Mouse (Mus musculus) embryonic facial prominence, embryonic 15.5 days (tissue): Measurements from ENCODE around the gene Pitpnm1. TPM values are rescaled to one million over a fixed set of nuclear protein-coding genes. Genes with fewer than 3 reads are reported as not detected.

ENCODE experiments used
- ATAC-seq: fragments of 200-750 bp; cut with Nextera tagmentation; 2 replicates; pipeline ENCODE4 v1.8.0; 2017; ENCODE audit warnings: low read depth, moderate TSS enrichment; ENCODE audit not compliant: insufficient number of reproducible peaks, low FRiP score, low TSS enrichment
- H3K27ac ChIP-seq: fragments of 300-500 bp; sonication (generic); replicated peaks from 2 replicates; pipeline ENCODE4 v1.5.1; 2015; ENCODE audit warnings: mild to moderate bottlenecking, inconsistent platforms
- H3K27me3 ChIP-seq: fragments of 300-500 bp; sonication (generic); 2 replicates; pipeline ENCODE4 v1.6.1; 2015; ENCODE audit warnings: inconsistent platforms
- H3K36me3 ChIP-seq: fragments of 300-500 bp; sonication (generic); 2 replicates; pipeline ENCODE4 v1.6.1; 2015; ENCODE audit warnings: mild to moderate bottlenecking, inconsistent platforms
- H3K4me1 ChIP-seq: fragments of 300-500 bp; sonication (generic); 2 replicates; pipeline ENCODE4 v1.6.1; 2015; ENCODE audit warnings: inconsistent platforms
- H3K4me2 ChIP-seq: fragments of 300-500 bp; sonication (generic); replicated peaks from 2 replicates; pipeline ENCODE4 v1.6.1; 2015; ENCODE audit warnings: mild to moderate bottlenecking, inconsistent platforms
- H3K4me3 ChIP-seq: fragments of 300-500 bp; sonication (generic); replicated peaks from 2 replicates; pipeline ENCODE4 v1.5.1; 2015; ENCODE audit warnings: mild to moderate bottlenecking, inconsistent platforms
- H3K9ac ChIP-seq: fragments of 300-500 bp; sonication (generic); 2 replicates; pipeline ENCODE4 v1.6.1; 2015; ENCODE audit warnings: inconsistent platforms
- H3K9me3 ChIP-seq: fragments of 300-500 bp; sonication (generic); replicated peaks from 2 replicates; pipeline ENCODE4 v1.6.1; 2016; ENCODE audit warnings: inconsistent platforms
- WGBS: fragments of 180-500 bp; shearing (Covaris S2); methylation state at CpG from one replicate; pipeline ENCODE4 v1.1.7; 2015; 5-methylcytosine and 5-hydroxymethylcytosine counted together
- polyA plus RNA-seq: library from polyadenylated mRNA; unstranded; fragments of >200 nt; fragmentation: Nextera tagmentation; extraction: Ambion mirVana; gene quantifications from 2 replicates; pipeline ENCODE4 v1.2.1, GENCODE M21; 2015

The Pitpnm1 gene
- polyA plus RNA-seq, 1 experiment from 2014 or later: 9.7 TPM

DNA sequence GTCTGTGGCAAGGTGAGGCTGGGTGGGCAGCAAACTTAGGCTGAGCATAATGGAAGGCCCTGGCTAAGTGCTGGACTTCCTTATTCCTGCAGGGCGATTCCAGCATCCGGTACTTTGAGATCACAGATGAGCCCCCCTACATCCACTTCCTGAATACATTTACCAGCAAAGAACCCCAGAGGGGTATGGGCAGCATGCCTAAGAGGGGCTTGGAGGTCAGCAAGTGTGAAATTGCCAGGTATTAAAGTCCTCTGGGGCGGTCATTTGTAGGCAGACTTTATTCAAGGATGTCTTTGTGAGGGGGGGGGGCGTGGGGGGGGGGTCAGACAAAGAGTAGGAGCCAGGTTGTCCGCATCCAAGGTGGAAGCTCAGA lies 51.7 kb downstream of the Pitpnm1 start:
- H3K4me3 ChIP-seq: no peak overlapping the region

DNA sequence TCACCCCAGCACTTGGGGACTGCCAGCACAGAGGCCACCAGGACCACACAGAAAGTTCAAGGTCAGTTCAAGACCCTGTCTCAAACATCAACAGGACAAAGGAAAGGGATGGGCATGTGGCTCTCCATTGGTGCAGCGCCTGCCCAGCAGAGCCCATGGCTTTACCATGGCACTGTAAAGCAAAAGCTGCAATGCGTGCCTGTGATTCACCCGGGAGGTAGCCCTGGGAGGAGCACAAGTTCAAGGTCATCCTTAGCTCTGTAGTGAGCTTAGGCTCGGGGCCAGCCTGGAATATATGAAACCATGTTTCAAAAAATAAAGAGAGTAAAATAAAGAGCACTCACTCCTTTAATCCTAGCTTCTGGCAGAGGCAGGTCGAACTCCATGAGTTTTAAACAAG lies 52.1 kb downstream of the Pitpnm1 start:
- WGBS: 87% methylated on average over 5 of the region's 5 CpGs
- no peak for ATAC-seq
- no peak overlapping the region for H3K4me3 ChIP-seq
- no peaks in the 10 kb centered on the region for H3K9me3 ChIP-seq
- no peaks in the 10 kb centered on the region for H3K27me3 ChIP-seq
- H3K27ac ChIP-seq: no peak overlapping the region
- no peak overlapping the region for H3K4me2 ChIP-seq
- peaks cover 22% of the 10 kb centered on the region for H3K4me1 ChIP-seq
- H3K9ac ChIP-seq: no peak overlapping the region
- H3K36me3 ChIP-seq: peaks cover 50% of the 10 kb centered on the region

More for the DNA sequence above, 51.7 kb downstream of the Pitpnm1 start:
- Histone ChIP-seq H3K27ac (no peak overlapping the region), H3K4me1 (peaks cover 22% of the 10 kb centered on the region), H3K9ac (no peak overlapping the region), H3K36me3 (peaks cover 46% of the 10 kb centered on the region), H3K9me3 (no peaks in the 10 kb centered on the region), H3K27me3 (no peaks in the 10 kb centered on the region), H3K4me2 (no peak overlapping the region)
- 72% methylated on average over 5 of the region's 5 CpGs for WGBS
- ATAC-seq: no peak

DNA sequence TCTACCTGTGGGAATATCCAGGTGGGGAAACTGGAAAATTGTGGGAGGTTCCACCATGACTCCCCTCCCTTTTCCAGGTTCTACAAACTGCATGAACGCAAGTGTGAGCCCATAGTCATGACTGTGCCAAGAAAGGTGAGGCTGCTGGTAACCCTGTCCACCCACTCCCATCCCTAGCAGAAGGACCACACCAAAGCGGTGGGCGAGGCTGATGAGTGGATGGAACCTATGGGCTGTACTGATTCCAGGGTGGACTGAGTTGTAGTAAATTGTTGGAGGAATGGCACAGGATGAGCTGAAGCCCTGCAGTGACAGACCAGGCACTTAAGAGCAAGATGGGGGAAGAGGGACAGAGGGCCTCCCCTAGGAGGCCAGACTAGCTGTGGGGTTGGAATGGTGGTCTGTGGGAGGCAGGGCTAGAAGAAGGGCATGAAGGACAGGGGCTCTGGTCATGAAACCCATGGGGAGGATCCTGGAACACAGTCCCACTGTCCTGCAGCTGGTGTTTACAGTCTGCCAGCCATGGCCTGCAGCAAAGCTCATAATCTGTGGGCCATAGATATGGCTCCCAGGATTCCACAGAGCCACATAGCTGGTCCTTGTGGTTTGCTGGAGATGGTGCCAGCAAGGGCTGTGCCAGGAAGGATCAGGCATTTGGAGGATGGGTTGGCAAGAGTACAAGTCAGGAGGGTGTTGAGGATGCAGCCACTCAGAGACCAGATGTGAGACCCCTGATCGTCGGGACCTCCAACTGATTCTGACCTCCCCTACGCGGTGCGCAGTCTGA lies 52.8 kb downstream of the Pitpnm1 start:
- ATAC-seq: no peak
- peaks cover 22% of the 10 kb centered on the region for H3K4me1 ChIP-seq
- WGBS: 86% methylated on average over 8 of the region's 8 CpGs
- H3K4me2 ChIP-seq: no peak overlapping the region
- no peak overlapping the region for H3K27ac ChIP-seq
- no peak overlapping the region for H3K9ac ChIP-seq
- H3K27me3 ChIP-seq: no peaks in the 10 kb centered on the region
- H3K36me3 ChIP-seq: peaks cover 58% of the 10 kb centered on the region
- H3K4me3 ChIP-seq: no peak overlapping the region
- no peaks in the 10 kb centered on the region for H3K9me3 ChIP-seq

DNA sequence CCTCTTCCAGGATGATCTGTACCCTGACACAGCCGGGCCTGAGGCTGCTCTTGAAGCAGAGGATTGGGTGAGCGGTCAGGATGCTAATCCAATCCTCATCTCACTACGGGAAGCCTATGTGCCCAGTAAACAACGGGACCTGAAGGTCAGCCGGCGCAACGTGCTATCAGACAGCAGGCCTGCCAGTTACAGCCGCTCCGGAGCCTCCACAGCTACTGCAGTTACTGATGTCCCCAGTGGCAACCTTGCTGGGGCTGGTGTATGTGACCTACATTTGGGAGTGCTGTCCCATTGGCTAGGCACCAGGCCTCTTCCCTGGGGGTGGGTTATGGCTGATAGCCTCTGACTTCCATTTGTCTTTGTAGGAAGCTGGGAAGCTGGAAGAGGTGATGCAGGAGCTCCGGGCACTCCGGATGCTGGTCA lies 53.4 kb downstream of the Pitpnm1 start, which contains the start of gene Ptprcap:
Gene Ptprcap, plus strand, starts transcription at position 373 of the 423 bp plus-strand sequence.
- no peak within 1 kb of the TSS for H3K27ac ChIP-seq
- H3K36me3 ChIP-seq: peaks cover 64% of the 10 kb centered on the region

DNA sequence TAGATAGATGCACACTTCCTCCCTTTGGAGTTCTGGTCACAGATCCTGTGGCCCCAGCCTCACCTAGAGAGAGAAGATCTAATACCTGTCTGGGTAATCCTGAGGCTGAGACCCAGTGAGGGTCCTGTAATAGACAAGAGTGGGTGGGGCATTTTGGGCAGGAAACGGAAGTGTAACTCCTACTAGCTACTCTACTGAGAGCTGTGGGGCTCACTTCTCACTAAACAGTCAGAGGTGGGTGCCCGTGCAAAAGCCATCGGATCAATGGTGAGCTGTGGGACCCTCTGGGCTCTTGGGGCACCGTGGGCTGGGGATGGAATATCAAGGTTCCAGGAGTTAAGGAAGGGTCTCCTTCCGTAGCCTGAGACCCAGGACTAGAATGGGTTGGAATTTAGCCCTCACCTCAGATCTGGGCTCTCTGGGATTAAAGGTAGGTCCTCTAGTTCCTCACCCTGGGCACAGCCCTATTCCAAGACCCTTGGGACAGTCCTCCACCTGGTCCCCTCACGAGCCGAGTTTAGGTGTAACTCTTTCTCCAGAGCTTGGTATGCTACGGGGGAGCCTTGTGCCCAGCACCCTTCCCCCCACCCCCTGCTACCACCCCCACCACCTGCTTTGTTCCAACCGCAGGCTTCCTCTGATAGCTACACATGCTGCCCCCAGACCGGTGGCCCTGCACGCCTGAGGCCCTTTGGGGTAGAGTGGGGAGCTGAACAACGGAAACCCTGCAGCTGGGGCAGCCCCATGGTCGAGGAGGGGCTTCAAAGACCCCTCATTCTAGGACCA lies 54.8 kb downstream of the Pitpnm1 start:
- no peak for ATAC-seq
- no peak overlapping the region for H3K4me3 ChIP-seq
- 70% methylated on average over 13 of the region's 13 CpGs for WGBS
- H3K4me1 ChIP-seq: peaks cover 7% of the 10 kb centered on the region
- no peaks in the 10 kb centered on the region for H3K9me3 ChIP-seq
- H3K9ac ChIP-seq: no peak overlapping the region
- no peak overlapping the region for H3K27ac ChIP-seq
- H3K36me3 ChIP-seq: peaks cover 78% of the 10 kb centered on the region
- no peak overlapping the region for H3K4me2 ChIP-seq
- H3K27me3 ChIP-seq: no peaks in the 10 kb centered on the region

More for the DNA sequence above, 53.4 kb downstream of the Pitpnm1 start, which contains the start of gene Ptprcap:
- Histone ChIP-seq H3K9ac (no peak within 1 kb of the TSS), H3K9me3 (no peaks in the 10 kb centered on the region), H3K4me1 (peaks cover 16% of the 10 kb centered on the region), H3K27me3 (no peaks in the 10 kb centered on the region), H3K4me3 (no peak within 1 kb of the TSS), H3K4me2 (no peak within 1 kb of the TSS)
- no peak for ATAC-seq
- 74% methylated on average over 11 of the region's 11 CpGs for WGBS

DNA sequence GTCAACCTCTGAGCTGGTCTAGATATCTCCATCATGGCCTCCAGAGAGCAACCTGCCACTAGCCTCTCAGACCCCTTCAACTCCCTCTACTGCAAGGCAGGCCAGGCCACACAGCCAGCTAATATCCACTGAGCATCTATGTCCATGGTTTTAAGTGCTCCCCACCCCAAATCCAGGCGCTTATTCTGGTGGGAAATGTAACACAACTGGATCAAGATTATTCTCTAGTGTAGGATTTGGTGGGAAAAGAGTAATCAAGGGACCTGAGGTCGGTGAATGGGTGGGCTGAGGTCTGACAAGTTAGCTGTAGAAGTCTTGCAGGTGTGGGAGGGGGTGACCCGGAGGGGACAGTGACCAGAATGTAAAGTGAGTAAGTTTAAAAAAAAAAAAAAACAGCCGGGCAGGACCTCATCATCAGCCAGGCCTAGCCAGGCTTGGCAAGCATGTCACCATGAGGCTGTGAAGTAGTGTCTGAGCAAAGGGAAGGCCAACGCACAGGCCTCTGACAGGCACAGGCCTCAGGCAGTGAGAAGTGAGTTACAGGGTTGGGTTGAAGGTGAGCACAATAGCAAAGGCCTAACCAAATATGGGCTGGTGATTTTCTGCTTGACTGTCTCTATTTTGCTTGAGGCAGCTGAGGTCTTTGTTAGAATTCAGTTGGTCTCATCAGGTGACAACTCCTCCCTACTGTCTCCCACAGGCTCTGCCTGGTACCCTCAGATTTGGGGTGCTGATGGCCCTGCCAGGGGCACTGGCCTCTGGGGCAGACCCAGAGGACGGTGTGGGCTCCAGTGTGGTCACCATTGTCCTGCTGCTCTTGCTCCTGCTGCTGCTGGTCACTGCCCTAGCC lies 55.6 kb downstream of the Pitpnm1 start:
- Histone ChIP-seq H3K36me3 (peaks cover 77% of the 10 kb centered on the region), H3K4me1 (no peaks in the 10 kb centered on the region), H3K4me2 (no peak overlapping the region), H3K27me3 (no peaks in the 10 kb centered on the region), H3K4me3 (no peak overlapping the region), H3K9me3 (no peaks in the 10 kb centered on the region), H3K9ac (no peak overlapping the region), H3K27ac (no peak overlapping the region)
- 65% methylated on average over 6 of the region's 6 CpGs for WGBS
- no peak for ATAC-seq

DNA sequence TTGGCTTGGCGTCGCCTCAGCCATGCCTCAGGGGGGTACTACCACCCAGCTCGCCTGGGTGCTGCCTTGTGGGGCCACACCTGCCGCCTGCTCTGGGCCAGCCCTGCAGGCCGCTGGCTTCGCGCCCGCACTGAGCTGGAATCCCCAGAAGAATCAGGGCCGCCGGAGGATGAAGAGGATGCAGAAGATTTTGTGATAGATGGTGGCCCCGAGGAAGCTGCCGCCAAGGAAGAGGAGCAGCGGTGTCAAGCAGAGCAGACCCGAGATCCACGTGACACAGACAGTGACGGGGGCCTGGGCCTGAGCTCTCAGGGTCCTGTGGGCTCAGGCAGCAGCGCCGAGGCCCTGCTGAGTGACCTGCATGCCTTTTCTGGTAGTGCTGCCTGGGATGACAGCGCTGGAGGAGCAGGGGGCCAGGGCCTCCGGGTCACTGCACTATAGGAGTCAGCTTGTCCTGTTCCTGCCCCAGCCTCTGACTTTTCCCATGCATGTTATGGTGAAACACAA lies 56.3 kb downstream of the Pitpnm1 start:
- no peaks in the 10 kb centered on the region for H3K9me3 ChIP-seq
- ATAC-seq: no peak
- no peak overlapping the region for H3K4me2 ChIP-seq
- no peaks in the 10 kb centered on the region for H3K4me1 ChIP-seq
- H3K9ac ChIP-seq: no peak overlapping the region
- no peak overlapping the region for H3K27ac ChIP-seq
- no peak overlapping the region for H3K4me3 ChIP-seq
- WGBS: 67% methylated on average over 20 of the region's 20 CpGs
- H3K27me3 ChIP-seq: no peaks in the 10 kb centered on the region
- H3K36me3 ChIP-seq: peaks cover 77% of the 10 kb centered on the region

DNA sequence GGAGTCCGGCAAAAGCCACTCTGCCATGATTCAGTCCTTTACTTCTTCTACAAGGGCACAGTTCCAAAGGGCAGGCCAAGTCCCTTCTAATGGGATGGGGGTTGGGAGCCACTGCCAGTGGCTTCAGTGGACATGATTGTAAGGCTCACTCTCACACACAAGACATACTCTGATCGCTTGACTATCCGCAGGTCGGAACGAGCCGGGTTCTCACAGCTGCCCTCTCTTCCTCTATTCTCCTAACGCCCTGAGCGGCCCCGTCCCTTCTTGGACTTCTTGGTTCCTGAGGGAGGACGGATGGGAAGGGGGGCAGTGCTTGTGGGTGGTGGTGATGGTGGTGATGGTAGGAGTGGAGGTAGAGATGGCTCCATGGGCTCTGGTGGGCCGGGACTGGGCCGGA lies 57.0 kb downstream of the Pitpnm1 start:
- H3K36me3 ChIP-seq: peaks cover 79% of the 10 kb centered on the region
- ATAC-seq: no peak

DNA sequence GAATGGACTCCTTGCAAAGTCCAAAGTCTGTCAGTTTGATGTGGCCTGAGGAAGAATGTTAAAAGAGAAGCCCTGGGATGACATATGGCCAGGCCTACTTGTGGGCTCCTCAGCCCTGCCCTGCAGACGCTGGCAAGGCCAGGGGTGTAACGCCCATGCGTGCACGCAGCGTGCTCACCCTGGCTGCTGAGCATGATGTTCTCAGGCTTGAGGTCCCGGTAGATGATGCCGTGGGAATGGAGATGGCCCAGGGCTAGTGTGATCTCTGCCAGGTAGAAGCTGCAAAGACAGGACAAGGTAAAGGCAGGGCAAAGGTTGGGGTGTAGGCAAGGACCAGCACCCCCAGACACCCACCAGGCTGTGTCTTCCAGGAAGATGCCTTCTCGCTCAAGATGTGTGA lies 59.3 kb downstream of the Pitpnm1 start:
- Histone ChIP-seq H3K4me1 (peaks cover 12% of the 10 kb centered on the region), H3K4me2 (no peak overlapping the region), H3K9me3 (no peaks in the 10 kb centered on the region), H3K4me3 (no peak overlapping the region), H3K36me3 (peaks cover 61% of the 10 kb centered on the region), H3K9ac (no peak overlapping the region), H3K27ac (no peak overlapping the region), H3K27me3 (no peaks in the 10 kb centered on the region)
- no peak for ATAC-seq
- 97% methylated on average over 8 of the region's 8 CpGs for WGBS

More for the DNA sequence above, 57.0 kb downstream of the Pitpnm1 start:
- Histone ChIP-seq H3K4me3 (no peak overlapping the region), H3K27ac (no peak overlapping the region), H3K9ac (no peak overlapping the region), H3K4me2 (no peak overlapping the region), H3K9me3 (no peaks in the 10 kb centered on the region), H3K4me1 (no peaks in the 10 kb centered on the region), H3K27me3 (no peaks in the 10 kb centered on the region)
- 88% methylated on average over 12 of the region's 12 CpGs for WGBS

DNA sequence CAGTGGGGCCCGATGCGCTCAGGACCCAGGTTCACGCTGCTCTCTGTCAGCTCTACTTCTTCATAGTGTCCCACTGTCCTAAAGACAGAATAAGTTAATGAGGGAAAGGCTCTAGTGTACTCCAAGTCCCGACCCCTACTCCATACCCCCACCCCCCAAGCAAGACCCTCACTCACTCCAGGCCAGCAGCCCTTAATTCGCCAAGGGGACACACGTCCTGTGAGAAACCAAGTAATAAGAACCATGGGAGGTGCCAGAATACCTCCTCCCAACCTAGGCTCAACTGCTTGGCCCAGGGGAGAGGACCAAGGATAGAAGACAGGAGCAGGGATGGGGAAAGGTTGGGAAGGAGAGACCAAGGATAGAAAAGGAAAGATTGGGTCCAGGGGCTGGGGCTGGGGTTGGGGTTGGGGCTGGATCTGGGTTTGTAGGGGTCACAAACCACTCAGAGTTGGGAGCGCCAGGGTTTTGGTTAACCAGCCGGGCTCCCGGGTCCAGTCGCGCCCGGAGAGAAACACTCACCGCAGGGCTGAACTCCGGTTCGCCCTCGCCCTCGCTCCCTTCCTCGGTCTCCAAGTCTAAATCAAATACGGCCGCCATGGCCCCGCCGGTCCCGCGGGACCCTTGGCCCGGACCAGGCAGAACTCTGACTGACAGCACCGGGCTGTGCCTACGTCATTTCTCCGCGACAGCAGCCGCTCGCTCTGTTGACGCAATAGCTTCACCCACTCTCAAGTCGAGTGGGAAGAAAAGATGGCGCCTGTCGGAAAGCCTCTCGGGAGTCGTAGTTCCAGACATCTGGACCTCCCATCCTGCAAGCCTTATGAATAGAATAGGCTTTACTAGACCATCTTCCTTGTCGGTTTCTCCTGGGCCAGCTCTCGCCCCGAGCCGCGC lies 63.1 kb downstream of the Pitpnm1 start, which contains the start of gene Rps6kb2:
Gene Rps6kb2, minus strand, starts transcription at position 709 of the 897 bp plus-strand sequence.
- Histone ChIP-seq H3K36me3 (peaks cover 37% of the 10 kb centered on the region), H3K4me2 (peak within 1 kb of the TSS; percentile 88), H3K9me3 (no peaks in the 10 kb centered on the region), H3K4me3 (peak within 1 kb of the TSS; percentile 77), H3K27ac (peak within 1 kb of the TSS; percentile 70), H3K27me3 (no peaks in the 10 kb centered on the region), H3K4me1 (peaks cover 12% of the 10 kb centered on the region), H3K9ac (peak within 1 kb of the TSS; percentile 66)
- peak; percentile 84 for ATAC-seq
- 7% methylated on average over 42 of the region's 42 CpGs for WGBS
